10 mouse cellular contexts compared by ENCODE assay signal in the genomic region with DNA sequence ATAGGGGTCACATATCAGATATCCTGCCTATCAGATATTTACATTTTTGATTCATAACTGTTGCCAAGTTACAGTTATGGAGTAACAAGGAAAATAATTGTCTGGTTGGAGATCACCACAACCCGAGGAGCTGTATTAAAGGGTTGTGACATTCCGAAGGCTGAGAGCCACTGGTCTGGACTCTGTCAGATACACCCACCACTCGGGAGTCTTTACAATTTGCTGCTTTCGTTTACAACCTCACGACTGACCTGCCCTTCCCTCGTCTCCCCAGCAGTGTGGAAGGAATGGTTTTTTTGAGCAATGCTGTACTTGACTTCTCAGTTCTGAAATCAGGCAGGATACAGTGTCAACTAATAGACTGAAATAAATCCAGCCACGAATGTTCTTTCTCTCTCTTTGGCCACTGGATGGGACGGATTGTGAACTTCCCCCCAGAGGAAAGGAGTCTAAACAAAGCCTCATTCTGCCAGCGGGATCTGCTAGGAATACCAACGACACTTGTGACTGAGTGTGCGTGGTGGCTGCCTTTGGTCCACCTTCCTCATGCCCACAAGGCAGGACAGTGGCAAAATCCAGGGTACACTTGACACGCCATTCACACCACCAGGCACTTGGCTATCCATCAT. TPM values are rescaled to one million over a fixed set of nuclear protein-coding genes. Genes with fewer than 3 reads are reported as not detected.
DNase-seq lines count a peak whose midpoint lies in the region; ATAC-seq and TF ChIP-seq lines count a peak whose summit lies in the region.
"Had no signal": no experiment of that assay in that cellular context is flagged by ENCODE, and none has a peak within 500 bp of the region (broad histone marks: within the 10 kb centered on the region; RNA-seq: fewer than 3 reads in every experiment).

No protein-coding gene starts in this region.

- peak; percentile 3 to 8 for DNase-seq in cerebellum, postnatal 25 days
- DNase-seq in cerebellum, adult 11 months = no peak
- DNase-seq in layer of hippocampus, adult 2 months (ENCODE audit: low spot score in 2 of 2) = no peak
- DNase-seq in layer of hippocampus, adult 9-10 months (ENCODE audit: low spot score) = no peak
- DNase-seq in lung, postnatal 4 days = peak; percentile 22 to 69
- no peak for DNase-seq in gastrocnemius, adult 18-20 months (ENCODE audit: low spot score)
- DNase-seq in testis, postnatal 10 days (ENCODE audit: low spot score) = no peak
- DNase-seq: liver; thymus, postnatal 4 days had no signal

- no peak overlapping the region for H3K4me3 ChIP-seq in layer of hippocampus, adult 2 months

- H3K27ac ChIP-seq in layer of hippocampus, adult 2 months = peak overlapping the region; percentile 80

- ATAC-seq in granulocyte monocyte progenitor cell, adult 5-6 weeks (replicated peaks; ENCODE audit: poor library complexity, severe bottlenecking) = peak; percentile 5; the same call in 1 of the 2 replicates

- no peak for TF ChIP-seq CTCF in layer of hippocampus, adult 2 months (conservative IDR thresholded peaks at IDR 0.05)

RNA-seq across cellular contexts. Expression of a gene that starts 0.5 kb away (rescaled TPM):
- 100 to 1,000 TPM; 130 to 131 TPM for total RNA-seq in layer of hippocampus, adult 2 months (2021)
- total RNA-seq in granulocyte monocyte progenitor cell, adult 5-6 weeks (2014; fragmentation: Nextera tagmentation) = 16.0 and 32.9 TPM in 2 replicates
- total RNA-seq in granulocyte monocyte progenitor cell, adult 5-6 weeks (2017) = 40.2 and 41.1 TPM in 2 replicates
- total RNA-seq in gastrocnemius, adult 18-20 months (2021) = 10 to 100 TPM; 78.7 to 89.6 TPM

Comparison
In these comparisons a context has a peak if more than half of its experiments do, and no peak if none do; other contexts are left out.
1. DNase-seq: peak in cerebellum, postnatal 25 days (2 of 2) and lung, postnatal 4 days (2 of 2); none in cerebellum, adult 11 months (single experiment), layer of hippocampus, adult 2 months (0 of 2), layer of hippocampus, adult 9-10 months (single experiment), gastrocnemius, adult 18-20 months (single experiment) and testis, postnatal 10 days (single experiment).